Mouse (Mus musculus): ENCODE results near the gene Trpv4. TPM values are rescaled to one million over a fixed set of nuclear protein-coding genes. Genes with fewer than 3 reads are reported as not detected.
A peak's percentile ranks its signal among the peaks of the same experiment; 100 is the strongest.

Gene Trpv4
- total RNA-seq, 2 experiments from 2014 or later = 1.6 to 2.7 TPM

DNA sequence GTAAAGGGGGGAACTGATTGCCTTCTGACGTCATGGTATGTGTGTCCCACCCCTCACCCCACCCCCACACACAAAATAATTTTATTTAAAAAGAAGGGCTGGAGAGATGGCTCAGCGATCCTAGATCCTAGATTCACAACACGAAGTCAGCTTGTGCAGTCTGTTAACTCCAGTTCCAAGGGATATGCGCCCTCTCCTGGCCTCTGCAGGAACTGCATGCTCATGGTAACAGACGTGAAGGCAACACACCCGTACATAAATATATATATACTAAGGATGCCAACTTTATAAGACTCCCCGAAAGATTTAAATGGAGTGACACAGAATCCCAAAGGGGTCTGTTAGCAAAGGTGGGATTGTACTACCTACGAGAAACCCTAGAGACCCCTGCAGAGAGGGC is 39.4 kb downstream of the Trpv4 start:
- DNase-seq = no peak

DNA sequence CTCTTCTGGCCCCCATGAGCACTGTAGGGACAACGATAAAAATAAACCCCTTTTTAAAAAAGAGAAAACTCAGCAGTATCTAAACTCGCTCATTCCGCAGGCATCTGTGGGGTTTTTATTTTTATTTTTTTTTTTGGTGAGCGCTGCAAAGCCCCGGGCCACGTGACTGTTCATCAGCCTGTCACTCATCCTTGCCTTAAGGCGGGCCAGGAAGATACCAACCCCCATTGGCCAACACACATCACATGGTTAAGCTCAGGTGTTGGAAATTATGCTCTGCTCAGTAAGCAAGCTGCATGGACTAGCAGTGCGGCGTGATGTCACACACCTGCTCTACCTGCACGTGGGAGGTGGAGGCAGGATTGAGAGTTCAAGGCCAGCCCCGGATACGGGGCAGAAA is 40.4 kb downstream of the Trpv4 start:
- DNase-seq = no peak

DNA sequence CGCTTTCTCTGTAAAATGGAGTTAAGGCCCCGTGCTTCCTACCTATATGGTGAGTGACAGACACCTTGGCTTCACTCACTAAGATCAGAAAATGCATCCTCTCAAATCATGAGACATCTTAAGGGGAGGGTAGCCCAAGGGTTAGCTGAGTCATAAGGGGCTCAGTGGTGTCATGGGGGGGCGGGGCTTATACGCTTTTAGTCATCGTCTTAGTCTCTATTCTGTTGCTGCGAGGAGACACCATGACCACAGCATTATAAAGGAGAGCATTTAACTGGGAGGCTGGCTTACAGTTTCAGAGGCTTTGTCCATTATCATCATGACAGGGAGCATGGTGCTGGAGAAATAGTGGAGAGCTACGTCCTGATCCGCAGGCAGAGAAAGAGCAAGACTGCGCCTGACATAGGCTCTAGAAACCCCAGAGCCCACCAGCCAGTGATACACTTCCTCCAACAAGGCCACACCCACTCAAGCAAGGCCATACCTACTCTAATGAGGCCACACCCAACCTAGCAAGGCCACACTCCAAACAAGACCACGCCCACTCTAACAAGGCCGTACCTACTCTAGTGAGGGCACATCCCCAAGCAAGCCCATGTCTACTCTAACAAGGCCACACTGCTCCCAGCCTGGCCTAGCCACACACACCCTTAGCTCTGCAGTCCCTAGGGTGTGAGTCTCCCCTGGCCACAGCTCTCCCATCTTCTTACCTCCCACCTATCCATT is 41.7 kb downstream of the Trpv4 start:
- DNase-seq = no peak

DNA sequence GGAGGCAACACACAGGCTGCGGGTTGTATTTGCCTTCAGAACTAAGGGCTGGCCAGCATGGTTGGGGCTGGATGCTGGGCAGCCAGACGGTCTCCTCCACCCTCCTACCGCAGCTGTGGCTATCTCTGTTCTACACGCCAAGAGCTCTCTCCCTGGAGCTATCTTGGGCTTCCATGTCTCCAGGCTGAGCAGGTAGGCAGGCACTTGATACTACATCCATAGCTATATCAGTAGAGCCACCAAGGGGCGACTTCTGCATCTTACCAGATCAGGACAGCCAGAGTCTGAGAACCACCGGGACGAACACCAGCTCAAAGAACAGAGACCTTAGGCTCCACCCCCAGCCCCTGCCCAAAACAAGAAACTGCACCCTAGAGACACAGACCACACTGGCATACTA is 43.4 kb downstream of the Trpv4 start:
- DNase-seq = no peak

DNA sequence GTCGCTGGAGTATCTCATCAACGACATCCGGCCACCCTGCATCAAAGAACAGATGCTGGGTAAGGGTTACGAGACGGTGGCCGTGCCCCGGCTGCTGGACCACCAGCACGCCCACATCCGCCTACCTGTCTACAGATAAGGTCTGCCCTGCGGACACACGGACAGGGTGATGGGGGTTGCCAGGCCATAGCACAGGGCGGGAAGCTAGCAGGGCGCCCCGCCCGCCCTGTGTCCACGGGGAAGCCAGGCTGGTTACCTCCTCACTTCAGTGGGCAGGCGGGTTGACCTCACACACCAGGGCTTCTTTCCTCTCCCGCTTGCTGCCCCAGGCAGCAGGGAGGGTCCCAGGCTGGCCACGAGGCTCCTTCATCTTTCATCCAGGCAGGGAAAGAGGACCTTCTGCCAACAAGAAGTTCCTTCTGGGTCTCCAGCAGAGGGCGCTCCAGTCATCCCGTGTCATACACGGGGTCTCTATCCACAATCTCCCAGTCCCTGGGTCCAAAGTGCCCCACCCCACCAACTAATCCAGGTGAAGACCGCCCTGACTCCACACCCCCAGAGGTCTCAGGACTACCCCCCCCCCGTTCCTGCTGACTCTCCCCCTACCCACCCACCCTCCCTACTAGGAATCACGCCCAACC is 46.1 kb downstream of the Trpv4 start:
- no peak for DNase-seq

DNA sequence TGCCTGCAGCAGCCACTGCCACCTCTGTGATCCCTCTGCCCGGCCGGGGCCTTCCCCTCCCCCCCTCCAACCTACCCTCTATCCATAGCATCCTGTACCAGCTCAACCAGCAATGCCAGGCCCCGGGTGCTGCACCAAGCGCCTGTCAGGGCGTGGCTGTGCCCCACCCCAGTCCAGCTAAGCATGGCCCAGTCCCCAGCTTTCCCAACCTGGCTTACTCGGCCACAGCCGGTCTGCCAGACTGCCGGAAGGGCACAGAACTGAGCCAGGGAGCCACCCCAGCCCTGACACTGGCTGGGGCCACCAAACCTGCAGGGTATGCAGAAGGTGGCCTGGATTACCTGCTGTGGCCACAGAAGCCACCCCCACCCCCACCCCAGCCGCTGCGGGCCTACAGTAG is 47.0 kb downstream of the Trpv4 start:
- no peak for DNase-seq

DNA sequence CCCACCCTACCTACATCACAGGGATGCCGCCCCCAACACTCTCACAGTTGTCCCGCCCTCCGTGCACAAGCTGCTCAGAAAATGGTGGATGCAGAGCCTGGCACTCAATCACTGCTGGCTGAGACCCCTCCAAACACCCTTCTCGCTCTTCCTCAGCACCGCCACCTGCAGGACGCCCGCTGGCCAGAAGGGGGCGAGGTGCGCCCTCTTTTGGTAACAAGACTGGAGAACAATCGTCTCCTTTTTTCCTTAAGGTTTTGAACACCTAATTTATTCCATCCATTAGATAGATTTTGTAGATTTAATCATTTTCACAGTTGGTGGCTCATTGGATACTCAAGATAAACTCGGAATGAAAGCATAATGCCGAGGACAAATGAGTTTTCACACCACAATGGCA is 49.7 kb downstream of the Trpv4 start:
- peak; percentile 54 for DNase-seq

DNA sequence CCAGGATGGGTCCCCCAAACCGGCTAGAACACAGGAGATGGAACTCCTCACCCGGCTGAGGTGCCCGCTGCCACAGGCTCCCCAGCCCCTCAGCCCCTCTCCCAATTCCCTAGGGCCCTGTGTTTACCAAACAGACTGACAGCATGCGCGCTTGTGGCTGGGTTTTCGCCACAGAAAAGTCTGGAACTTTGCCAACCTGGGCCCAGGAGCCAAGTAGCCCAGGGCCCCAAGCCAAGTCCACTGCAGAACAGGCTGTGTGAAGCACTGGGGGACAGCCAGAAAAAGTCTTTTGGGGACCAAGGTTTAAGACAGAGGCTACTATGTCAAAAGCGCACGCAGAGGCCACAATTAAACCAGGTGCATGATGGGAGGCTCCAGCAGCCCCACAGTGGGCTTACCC is 50.6 kb downstream of the Trpv4 start:
- no peak for DNase-seq

DNA sequence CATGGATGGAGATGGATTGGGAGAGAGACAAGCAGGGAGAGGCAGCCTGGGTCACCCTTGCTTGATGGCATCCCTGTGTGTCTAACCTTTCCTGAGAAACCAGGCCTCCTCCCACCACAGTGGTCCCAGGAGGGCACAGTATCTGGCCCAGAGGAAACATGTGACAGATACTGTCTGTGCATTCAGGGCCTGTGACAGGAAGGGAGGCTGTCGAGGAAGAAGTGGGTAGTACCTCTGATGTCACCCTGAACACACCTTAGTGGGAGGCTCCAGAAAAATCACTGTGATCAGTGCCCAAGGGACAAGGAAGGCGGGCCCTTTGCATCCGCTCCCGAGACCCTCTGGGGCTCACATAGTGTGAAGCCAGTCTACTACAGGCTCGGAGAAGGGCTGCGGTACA is 52.2 kb downstream of the Trpv4 start:
- DNase-seq = no peak

DNA sequence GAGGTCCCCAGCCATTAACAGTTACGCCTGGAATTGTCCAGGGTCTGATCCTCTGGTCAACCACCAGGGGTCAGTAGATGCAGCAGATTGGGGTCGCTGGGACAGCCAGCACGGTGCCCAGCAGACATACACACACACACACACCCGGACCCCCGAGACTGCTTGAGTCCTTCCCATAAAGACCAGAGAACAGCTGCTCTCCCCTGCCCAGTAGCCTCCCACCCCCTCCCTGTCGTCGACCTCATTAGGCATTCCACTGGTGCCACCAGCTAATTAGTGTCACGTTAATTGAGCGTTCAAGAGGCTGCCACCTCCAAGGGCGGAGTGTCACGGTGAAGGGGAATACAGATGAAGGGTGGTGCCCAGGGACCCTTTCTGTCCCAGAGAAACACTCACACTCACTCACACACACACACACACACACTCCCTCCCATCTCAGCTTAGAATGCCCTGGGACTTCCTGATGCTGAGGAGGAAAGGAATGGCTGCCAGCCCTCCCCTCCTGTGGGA is 53.4 kb downstream of the Trpv4 start:
- DNase-seq = no peak

DNA sequence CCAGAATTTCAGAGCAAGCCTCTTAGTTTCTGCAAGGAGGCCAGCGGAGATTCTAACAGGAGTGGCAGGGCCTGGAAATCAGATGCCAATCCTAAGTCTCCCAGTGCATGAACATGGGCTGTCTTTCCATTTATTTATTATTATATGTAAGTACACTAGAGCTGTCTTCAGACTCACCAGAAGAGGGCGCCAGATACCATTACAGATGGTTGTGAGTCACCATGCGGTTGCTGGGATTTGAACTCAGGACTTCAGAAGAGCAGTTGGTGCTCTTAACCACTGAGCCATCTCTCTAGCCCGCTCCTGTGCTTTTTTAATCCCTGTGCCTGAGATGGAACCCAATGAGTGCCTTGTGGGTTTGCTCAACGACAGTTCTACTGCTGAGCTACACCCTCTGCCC is 54.2 kb downstream of the Trpv4 start:
- no peak for DNase-seq

DNA sequence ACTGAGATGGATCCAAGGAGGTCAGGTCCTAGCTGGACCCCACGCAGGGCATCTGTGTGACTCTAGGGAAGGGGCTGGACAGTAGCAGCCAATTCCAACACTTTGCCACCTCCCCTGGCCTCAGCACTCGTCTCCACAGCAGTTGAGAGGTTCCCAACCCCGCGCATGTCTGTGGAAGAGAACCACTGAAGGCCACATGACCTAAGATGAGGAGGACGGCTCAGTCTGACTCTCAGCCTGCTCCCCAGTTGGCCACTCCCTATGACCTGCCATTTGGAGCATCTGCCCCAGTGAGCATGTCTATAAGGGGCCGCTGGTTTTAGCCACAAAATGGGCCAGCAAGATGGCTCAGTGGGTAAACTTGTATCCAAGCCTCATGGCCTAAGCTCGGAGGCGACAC is 56.2 kb downstream of the Trpv4 start:
- no peak for DNase-seq

DNA sequence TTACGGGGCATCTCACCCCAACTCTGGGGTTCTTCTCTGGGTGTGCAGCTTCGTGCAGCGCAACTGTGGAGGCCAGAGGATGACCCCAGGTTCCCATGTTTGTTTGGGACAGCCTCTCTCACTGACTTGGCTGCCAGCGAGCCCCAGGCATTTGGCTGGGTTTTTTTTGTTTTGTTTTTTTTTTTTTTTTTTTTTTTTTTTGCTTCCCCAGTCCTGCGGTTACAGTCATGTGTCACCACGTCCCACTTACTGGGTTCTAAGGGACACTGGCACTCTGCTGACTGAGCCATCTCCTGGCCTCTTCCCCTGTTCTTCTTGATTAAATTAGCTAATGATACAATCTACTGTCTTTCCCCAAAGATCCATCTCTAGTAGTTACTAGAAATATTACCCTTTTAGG is 60.6 kb downstream of the Trpv4 start:
- DNase-seq = no peak

DNA sequence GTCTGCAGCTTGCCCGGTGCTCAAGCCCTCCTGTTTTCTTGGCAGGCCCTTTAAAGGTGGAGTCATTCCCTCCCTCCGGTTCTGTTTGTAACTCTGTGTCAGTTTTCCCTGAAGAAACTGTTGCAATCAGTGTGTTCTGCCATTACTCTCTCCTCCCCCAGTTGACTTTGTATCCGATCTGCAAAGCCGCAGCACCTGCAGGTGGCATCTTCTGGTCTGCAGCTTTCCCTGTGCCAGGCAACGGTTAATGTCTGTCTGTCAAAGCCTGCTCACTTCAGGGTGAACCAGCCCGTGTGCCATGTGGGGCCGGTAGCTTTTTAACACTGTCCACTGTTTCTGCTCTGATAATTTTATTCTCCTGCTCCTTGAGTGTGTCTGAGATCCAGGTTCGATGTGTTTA is 61.0 kb downstream of the Trpv4 start:
- no peak for DNase-seq

DNA sequence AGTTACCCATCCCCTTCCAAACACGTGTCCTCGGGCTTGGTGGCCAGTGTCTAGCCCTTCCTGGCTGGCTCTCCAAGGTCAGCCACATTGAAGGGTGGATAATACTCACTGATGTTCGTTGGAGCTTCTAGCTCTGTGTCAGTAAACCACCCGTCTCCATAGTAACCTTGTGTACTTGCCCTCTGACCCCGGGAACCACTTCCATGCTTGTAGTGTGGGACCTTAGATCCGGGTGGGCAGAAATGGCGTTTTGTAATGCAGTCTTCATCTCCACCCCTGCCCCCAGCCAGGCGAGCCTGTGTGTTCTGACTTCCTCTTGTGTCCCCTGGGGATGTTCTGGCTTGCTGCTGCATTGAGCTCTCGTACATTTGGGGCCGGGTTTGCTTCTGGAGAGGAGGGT is 61.6 kb downstream of the Trpv4 start:
- no peak for DNase-seq

DNA sequence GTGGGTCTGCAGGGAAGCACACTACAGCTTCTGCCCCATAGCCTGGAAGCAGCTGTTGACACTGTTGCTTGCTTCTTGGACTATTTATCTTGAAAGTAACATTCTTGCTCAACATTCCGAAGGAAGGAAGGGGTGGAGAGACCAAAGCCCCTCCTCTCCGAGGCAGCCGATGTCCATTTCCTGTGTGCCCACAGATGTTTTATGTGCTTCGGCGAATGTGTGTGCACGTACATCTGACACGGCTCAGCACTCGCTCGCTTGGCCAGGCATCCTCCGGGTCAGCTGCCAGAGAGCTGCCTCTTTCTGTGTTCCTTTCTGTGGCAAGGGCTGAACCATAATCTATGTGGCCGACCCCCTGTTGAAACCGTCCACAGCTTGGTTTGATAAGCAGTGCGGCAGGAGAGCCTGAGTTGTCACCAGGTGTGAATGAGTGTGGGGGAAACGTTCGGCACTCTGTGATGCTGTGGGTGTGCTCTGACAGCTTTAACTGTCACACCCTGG is 63.4 kb downstream of the Trpv4 start:
- no peak for DNase-seq

DNA sequence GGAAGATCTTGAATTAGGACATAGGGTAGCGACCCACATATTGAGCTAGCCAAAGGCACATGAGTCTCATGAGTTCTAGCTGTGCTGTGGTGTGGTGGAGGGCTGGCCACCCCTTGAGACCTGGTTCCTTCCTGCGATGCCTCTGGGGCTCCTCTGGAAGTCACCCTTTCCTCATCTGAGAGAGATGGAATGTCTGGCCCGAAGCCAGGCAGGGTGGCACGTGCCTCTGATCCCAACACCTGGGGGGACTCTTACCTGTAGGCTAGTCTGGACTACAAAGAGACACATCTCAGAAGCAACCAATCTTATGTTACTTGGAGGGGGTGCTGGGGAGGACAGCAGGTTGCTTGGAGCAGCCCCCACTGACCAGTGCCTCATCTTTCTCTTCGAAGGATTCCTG is 64.3 kb downstream of the Trpv4 start:
- no peak for DNase-seq

DNA sequence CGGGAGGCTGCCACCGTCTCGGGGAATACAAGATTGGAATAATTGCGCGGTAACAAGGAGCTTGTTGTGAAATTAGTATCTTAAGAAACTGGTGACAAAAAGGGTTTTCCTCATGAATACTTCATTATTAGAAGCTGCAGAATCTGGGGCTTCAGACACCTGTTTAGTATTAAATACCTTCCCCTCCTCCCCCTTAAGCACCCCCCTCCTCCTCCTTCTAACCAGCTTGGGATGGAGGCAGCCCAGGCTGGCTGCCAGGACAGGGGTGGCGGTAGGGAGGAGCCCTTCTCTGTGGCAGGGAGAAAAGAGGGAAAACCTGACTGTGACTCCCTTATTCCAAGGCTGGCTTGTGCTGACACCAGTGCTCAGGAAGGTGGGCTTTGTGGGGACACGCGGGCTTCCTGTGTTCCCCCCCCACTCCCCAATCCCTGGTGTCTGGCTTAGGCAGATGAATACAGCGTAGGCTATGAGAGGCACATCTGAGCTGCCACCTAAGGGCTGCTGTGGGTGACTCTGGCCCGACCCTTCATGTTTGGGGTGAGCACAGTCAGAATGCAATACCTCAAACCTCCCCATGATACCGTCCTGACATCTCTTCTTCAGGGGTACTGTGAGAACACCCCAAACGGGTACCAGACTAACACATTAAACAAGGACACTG is 64.9 kb downstream of the Trpv4 start:
- no peak for DNase-seq

DNA sequence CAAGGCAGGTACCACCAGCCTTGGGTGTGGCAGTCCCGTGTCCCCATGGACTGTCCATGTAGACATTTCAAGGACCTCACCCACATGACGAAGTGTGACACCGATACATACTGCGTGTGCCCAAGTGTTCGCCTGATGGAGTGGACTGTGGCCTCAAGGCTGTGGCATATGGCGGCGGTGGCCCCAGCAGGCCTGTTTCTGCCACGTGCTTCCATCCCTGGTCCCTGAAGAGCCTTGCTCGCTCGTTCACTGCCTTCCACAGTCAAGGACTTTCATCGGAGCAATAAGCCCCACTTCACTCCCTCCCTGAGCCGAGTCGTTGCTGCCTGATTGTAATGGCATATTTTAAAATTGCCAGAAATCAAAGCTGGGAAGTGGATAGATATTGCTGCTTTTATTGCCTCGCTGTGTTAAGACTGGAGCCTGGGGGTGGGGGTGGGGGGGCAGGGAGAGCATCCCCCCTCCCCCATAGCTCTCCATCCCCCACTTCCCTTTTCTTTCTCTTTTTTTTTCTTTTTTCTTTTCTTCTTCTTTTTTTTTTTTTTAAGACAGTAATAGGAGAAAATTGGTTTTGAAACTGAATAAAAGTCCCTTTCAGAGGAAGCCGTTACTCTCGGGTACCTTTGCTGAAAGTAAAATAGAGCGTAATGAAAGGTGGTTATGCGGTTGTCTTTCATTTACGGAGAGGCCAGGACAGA is 65.6 kb downstream of the Trpv4 start:
- no peak for DNase-seq

DNA sequence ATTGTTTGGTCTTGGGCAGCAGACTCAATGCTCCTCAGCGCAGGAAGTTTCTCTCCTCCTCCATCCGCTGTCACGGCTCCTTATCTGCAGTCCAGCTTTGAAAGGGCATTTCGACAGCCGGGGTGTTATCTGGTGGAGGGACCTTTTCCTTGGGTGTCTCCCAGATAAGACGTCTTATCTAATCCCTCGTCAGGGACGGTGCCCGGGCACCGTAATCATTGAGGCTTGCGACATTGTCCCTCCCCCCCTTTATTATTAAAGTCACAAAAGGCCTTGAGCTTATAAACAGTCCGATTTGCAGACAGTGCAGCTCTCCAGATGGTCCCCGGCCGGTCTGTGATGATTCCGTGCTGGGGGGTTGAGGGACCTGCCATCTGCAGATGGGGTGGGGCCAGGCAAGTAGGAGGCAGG is 67.1 kb downstream of the Trpv4 start:
- DNase-seq = no peak

DNA sequence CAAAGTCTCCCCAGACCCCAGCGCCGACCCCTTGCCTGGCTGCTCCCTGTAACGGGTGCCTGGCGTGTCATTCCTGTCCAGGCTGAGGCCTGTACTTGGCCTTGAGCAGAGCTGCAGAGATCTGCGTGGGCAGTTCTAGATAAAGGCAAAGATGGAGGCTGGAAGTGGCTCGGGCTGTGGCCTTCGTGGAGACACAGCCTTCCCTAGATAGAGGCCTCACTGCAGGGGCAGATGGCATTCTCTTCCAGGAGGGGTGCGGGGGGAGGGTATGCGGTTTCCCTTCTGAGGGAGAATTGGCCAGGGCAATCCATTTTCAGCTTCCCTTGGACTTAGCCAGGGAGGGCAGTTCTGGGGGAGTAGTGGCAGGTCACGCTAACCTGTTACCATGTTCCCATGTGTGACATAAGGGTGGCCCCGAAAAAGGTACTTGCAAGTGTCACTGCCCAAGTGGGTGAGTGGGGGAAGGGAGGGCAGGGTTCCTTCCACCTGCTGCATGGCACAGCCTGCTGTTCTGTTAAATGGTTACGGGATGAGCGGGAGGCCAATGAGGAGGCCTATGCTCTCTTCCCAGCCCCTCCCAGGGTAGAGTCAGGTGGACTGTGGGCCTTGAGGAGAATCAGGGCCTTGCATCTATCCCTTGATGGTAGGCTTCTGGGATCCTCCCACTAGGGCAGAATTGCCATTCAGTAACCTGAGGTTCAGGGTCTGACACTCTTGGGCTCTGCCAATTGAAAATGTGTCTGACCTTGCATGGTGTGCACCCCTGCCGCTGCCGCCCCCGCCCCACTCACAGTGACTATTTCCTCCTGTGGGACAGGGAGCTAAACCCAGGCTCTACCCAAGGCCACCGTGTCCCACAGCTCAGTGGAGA is 67.9 kb downstream of the Trpv4 start:
- no peak for DNase-seq

DNA sequence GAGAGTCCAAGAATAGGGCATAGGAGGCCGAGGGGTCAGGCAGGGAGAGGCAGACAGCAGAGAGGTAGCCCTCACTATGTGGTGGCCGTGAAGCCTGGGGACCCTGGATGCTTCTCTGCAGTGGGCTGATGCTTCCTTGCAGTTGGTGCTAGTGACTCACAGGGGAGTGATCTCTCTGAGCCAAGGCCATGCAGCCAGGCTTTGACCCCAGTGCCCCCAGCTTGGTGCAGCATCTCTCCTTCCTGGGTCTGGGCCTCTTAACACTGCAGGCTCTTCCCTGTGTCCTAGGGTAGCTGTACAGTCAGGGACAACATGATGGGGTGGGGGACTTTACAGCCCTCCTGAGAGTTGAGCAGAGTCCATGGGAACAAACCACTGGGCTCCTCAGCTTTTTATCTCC is 68.8 kb downstream of the Trpv4 start:
- no peak for DNase-seq

Measured in gastrocnemius, postnatal 25 days (tissue).